Mouse (Mus musculus) neural tube, embryonic 15.5 days (tissue): Measurements from ENCODE around the gene Dnajb13. TPM values are rescaled to one million over a fixed set of nuclear protein-coding genes. Genes with fewer than 3 reads are reported as not detected.

ENCODE experiments used
- ATAC-seq: fragments of 200-750 bp; cut with Nextera tagmentation; 2 replicates; pipeline ENCODE4 v1.8.0; 2017; ENCODE audit warnings: mild to moderate bottlenecking, moderate TSS enrichment, moderate library complexity; ENCODE audit not compliant: low FRiP score
- H3K27ac ChIP-seq: fragments of 300-500 bp; sonication (generic); replicated peaks from 2 replicates; pipeline ENCODE4 v1.5.1; 2015; ENCODE audit warnings: mild to moderate bottlenecking, inconsistent platforms
- H3K27me3 ChIP-seq: fragments of 300-500 bp; sonication (generic); replicated peaks from 2 replicates; pipeline ENCODE4 v1.6.1; 2015; ENCODE audit warnings: inconsistent platforms
- H3K36me3 ChIP-seq: fragments of 300-500 bp; sonication (generic); 2 replicates; pipeline ENCODE4 v1.6.1; 2015; ENCODE audit warnings: inconsistent platforms
- H3K4me1 ChIP-seq: fragments of 300-500 bp; sonication (generic); 2 replicates; pipeline ENCODE4 v1.6.1; 2015; ENCODE audit warnings: inconsistent platforms
- H3K4me2 ChIP-seq: fragments of 300-500 bp; sonication (generic); 2 replicates; pipeline ENCODE4 v1.6.1; 2015; ENCODE audit warnings: inconsistent platforms, mild to moderate bottlenecking, moderate library complexity
- H3K4me3 ChIP-seq: fragments of 300-500 bp; sonication (generic); replicated peaks from 2 replicates; pipeline ENCODE4 v1.5.1; 2015; ENCODE audit warnings: mild to moderate bottlenecking, inconsistent platforms
- H3K9ac ChIP-seq: fragments of 300-500 bp; sonication (generic); replicated peaks from 2 replicates; pipeline ENCODE4 v1.6.1; 2015; ENCODE audit warnings: mild to moderate bottlenecking, inconsistent platforms
- H3K9me3 ChIP-seq: fragments of 300-500 bp; sonication (generic); replicated peaks from 2 replicates; pipeline ENCODE4 v1.6.1; 2016; ENCODE audit warnings: inconsistent platforms
- WGBS: fragments of 180-500 bp; shearing (Covaris S2); methylation state at CpG from one replicate; pipeline ENCODE4 v1.1.7; 2015; ENCODE audit warnings: mixed read lengths; 5-methylcytosine and 5-hydroxymethylcytosine counted together
- polyA plus RNA-seq: library from polyadenylated mRNA; unstranded; fragments of >200 nt; fragmentation: Nextera tagmentation; extraction: Ambion mirVana; gene quantifications from 2 replicates; pipeline ENCODE4 v1.2.1, GENCODE M21; 2015

The Dnajb13 gene
- polyA plus RNA-seq, 1 experiment from 2014 or later: 3.7 TPM

- Histone ChIP-seq H3K27me3 (no peaks in the 10 kb centered on the region), H3K9me3 (no peaks in the 10 kb centered on the region), H3K4me3 (no peak overlapping the region), H3K36me3 (peaks cover 28% of the 10 kb centered on the region), H3K4me1 (peaks cover 8% of the 10 kb centered on the region), H3K27ac (no peak overlapping the region), H3K9ac (no peak overlapping the region), H3K4me2 (no peak overlapping the region)
- no peak for ATAC-seq
- 67% methylated on average over 5 of the region's 5 CpGs for WGBS
Measured at GRCm38 (mm10) chr7:100465656-100466309, 49.0 kb downstream of the Dnajb13 start.

- H3K4me2 ChIP-seq: no peak overlapping the region
- no peak overlapping the region for H3K27ac ChIP-seq
- 84% methylated on average over 4 of the region's 4 CpGs for WGBS
- no peak overlapping the region for H3K4me3 ChIP-seq
- H3K9me3 ChIP-seq: no peaks in the 10 kb centered on the region
- no peaks in the 10 kb centered on the region for H3K27me3 ChIP-seq
- H3K9ac ChIP-seq: no peak overlapping the region
- H3K4me1 ChIP-seq: peaks cover 8% of the 10 kb centered on the region
- H3K36me3 ChIP-seq: peaks cover 28% of the 10 kb centered on the region
- no peak for ATAC-seq
Measured at GRCm38 (mm10) chr7:100465248-100465647, 49.5 kb downstream of the Dnajb13 start.

- 94% methylated on average over 7 of the region's 7 CpGs for WGBS
- H3K9me3 ChIP-seq: no peaks in the 10 kb centered on the region
- ATAC-seq: no peak
Measured at GRCm38 (mm10) chr7:100464248-100464647, 50.5 kb downstream of the Dnajb13 start.

GRCm38 (mm10) chr7:100463757-100464156 is 51.0 kb downstream of the Dnajb13 start:
- peaks cover 8% of the 10 kb centered on the region for H3K4me1 ChIP-seq
- H3K9me3 ChIP-seq: no peaks in the 10 kb centered on the region
- H3K9ac ChIP-seq: no peak overlapping the region
- WGBS: 92% methylated on average over 10 of the region's 10 CpGs
- no peak overlapping the region for H3K4me2 ChIP-seq
- no peak overlapping the region for H3K27ac ChIP-seq
- no peaks in the 10 kb centered on the region for H3K27me3 ChIP-seq
- H3K4me3 ChIP-seq: no peak overlapping the region
- H3K36me3 ChIP-seq: peaks cover 27% of the 10 kb centered on the region
- no peak for ATAC-seq

More at GRCm38 (mm10) chr7:100464248-100464647, 50.5 kb downstream of the Dnajb13 start:
- Histone ChIP-seq H3K4me3 (no peak overlapping the region), H3K9ac (no peak overlapping the region), H3K27ac (no peak overlapping the region), H3K27me3 (no peaks in the 10 kb centered on the region), H3K36me3 (peaks cover 29% of the 10 kb centered on the region), H3K4me2 (no peak overlapping the region), H3K4me1 (peaks cover 8% of the 10 kb centered on the region)

GRCm38 (mm10) chr7:100463194-100463593 is 51.6 kb downstream of the Dnajb13 start:
- Histone ChIP-seq H3K27ac (no peak overlapping the region), H3K4me3 (no peak overlapping the region), H3K4me2 (no peak overlapping the region), H3K4me1 (peaks cover 8% of the 10 kb centered on the region), H3K27me3 (no peaks in the 10 kb centered on the region), H3K36me3 (peaks cover 28% of the 10 kb centered on the region), H3K9me3 (no peaks in the 10 kb centered on the region), H3K9ac (no peak overlapping the region)
- WGBS: 92% methylated on average over 9 of the region's 9 CpGs
- ATAC-seq: no peak

- peaks cover 39% of the 10 kb centered on the region for H3K36me3 ChIP-seq
- ATAC-seq: no peak
- no peak overlapping the region for H3K27ac ChIP-seq
- peaks cover 8% of the 10 kb centered on the region for H3K4me1 ChIP-seq
- H3K4me2 ChIP-seq: no peak overlapping the region
- no peaks in the 10 kb centered on the region for H3K9me3 ChIP-seq
- H3K4me3 ChIP-seq: no peak overlapping the region
- 83% methylated on average over 6 of the region's 6 CpGs for WGBS
- H3K9ac ChIP-seq: no peak overlapping the region
- H3K27me3 ChIP-seq: no peaks in the 10 kb centered on the region
Measured at GRCm38 (mm10) chr7:100461621-100462151, 53.1 kb downstream of the Dnajb13 start.

GRCm38 (mm10) chr7:100459862-100460261 is 54.9 kb downstream of the Dnajb13 start:
- Histone ChIP-seq H3K4me2 (no peak overlapping the region), H3K4me1 (no peaks in the 10 kb centered on the region), H3K27me3 (no peaks in the 10 kb centered on the region), H3K27ac (no peak overlapping the region), H3K4me3 (no peak overlapping the region), H3K9me3 (no peaks in the 10 kb centered on the region), H3K36me3 (peaks cover 57% of the 10 kb centered on the region), H3K9ac (no peak overlapping the region)
- WGBS: 92% methylated on average over 3 of the region's 3 CpGs
- no peak for ATAC-seq

- no peaks in the 10 kb centered on the region for H3K4me1 ChIP-seq
- no peak overlapping the region for H3K27ac ChIP-seq
- ATAC-seq: no peak
- WGBS: 79% methylated on average over 1 of the region's 1 CpGs
- H3K4me2 ChIP-seq: no peak overlapping the region
- H3K27me3 ChIP-seq: no peaks in the 10 kb centered on the region
- H3K9me3 ChIP-seq: no peaks in the 10 kb centered on the region
- H3K36me3 ChIP-seq: peaks cover 67% of the 10 kb centered on the region
- H3K4me3 ChIP-seq: no peak overlapping the region
- no peak overlapping the region for H3K9ac ChIP-seq
Measured at GRCm38 (mm10) chr7:100458153-100458552, 56.6 kb downstream of the Dnajb13 start.

Other genes with a start within 250 kb of the Dnajb13 start
- gene P4ha3, start 229.4 kb downstream of the Dnajb13 start, polyA plus RNA-seq: 9.4 and 14.7 TPM in 2 replicates
- 15.9 and 17.0 TPM in 2 replicates for gene C2cd3, start 142.7 kb downstream of the Dnajb13 start, polyA plus RNA-seq
- gene Ppme1, start 142.7 kb downstream of the Dnajb13 start, polyA plus RNA-seq: 142 and 165 TPM in 2 replicates
- gene Ucp3, start 42.0 kb downstream of the Dnajb13 start, polyA plus RNA-seq: not detected in 2 replicates
- gene Ucp2, start 21.6 kb downstream of the Dnajb13 start, polyA plus RNA-seq: 71.5 and 149 TPM in 2 replicates
- gene Coa4, start 22.1 kb upstream of the Dnajb13 start, polyA plus RNA-seq: 15.3 and 16.9 TPM in 2 replicates
- gene Rab6a, start 92.5 kb upstream of the Dnajb13 start, polyA plus RNA-seq: 253 and 287 TPM in 2 replicates
- 82.6 and 85.3 TPM in 2 replicates for gene Mrpl48, start 93.3 kb upstream of the Dnajb13 start, polyA plus RNA-seq
- 31.0 and 33.9 TPM in 2 replicates for gene Plekhb1, start 147.5 kb upstream of the Dnajb13 start, polyA plus RNA-seq
- 108 and 119 TPM in 2 replicates for gene Fam168a, start 191.7 kb upstream of the Dnajb13 start, polyA plus RNA-seq